Mouse (Mus musculus) urinary bladder, adult 18-20 months (tissue): Measurements from ENCODE around the gene Lifr.
A peak's percentile ranks its signal among the peaks of the same experiment; 100 is the strongest.

ENCODE experiments used
- DNase-seq, 2 experiments: peaks; one replicate each; pipeline ENCODE4 v3.0.0; 2022; ENCODE audit warnings: low spot score in 2 of 2, mixed read lengths in 2 of 2

Lifr gene

GRCm38 (mm10) chr15:7128627-7129126, 38.3 kb downstream of the Lifr start:
- DNase-seq, result peak in 1 of 2 experiments; percentile 11

DNA sequence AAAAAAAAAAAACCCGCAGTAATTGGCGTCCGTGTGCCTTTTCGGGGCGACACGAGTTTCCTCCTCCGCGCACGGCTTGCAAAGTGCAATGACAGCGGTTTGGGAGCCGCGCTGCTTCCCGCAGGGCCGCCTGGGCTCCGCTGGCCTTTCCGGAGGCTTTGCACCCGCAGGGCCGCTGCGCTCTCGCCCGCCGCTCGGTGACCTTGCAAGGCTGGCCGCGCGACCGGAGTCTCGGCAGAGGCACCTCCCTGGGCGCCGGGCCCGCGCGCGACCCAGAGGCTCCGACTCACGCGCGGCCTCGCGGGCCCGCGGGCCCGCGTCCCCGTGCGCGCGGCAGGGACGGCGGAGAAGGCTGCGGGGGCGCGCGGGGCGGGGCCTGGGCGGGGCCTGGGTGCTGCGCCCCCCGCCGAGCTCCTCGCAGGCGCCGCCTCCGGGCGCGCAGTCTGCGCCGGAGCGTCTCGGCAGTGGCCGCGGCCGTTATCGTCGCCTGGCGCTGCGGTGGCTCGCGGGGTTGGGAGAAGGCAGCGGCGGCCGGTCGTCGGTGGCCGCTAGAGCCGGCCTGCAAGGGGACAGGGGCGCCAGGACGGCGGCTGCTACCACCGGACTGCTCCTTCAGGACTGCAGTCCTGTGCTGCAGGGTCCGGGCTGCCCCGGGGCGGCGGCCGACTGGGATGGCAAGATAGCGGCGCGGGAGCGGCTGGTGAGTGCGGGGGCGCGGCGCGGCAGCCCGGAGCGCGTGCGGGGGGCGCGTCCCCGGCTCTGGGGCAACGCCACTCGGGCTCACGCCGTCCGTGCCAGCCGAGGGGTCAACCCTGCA, 38.9 kb downstream of the Lifr start:
- peak; percentile 73 to 76 for DNase-seq

DNA sequence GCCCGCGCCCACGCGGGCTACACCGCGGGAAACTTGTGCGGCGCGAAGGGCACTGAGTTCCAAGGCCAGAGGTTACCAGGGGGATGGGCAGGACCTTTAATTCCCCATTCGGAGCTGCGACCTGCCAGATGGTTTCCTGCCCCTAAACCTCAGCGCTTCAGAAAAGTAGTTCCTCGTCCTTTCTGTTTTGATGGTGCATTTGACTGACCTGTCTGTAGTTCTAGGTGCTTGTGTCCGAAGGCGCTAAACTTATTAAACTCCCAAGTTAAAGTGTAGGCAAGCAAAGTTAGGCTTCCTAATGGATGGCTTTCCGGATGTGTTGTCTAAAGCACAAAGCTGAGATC, 39.5 kb downstream of the Lifr start:
- DNase-seq, result peak in 1 of 2 experiments; percentile 50

DNA sequence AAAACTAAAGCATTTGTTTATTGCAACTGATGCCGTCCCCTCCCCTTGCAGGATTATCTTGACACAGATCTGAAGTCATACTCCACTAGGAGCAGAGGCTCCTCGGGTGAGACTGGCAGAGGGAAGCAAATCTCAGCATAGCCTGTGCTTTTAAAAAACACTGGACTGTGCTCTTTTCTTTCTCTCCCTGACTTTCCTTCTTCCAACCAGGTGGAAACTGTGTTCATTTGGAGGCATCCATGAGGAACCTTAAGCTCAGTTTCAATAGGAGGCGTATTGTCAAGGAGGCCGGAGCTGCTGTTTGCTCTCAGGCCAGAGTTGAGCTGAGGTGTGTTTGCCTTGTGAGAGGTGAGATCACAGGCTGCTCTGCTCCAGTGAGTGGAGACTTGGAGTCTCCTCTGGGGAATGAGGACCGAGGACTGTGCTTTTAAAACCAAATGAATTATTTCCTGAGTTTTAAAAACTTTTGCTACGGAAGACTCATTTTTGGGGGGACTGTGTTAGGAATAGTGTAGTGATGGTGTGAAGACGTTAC, 40.3 kb downstream of the Lifr start:
- no peak for DNase-seq

GRCm38 (mm10) chr15:7132741-7133140, 42.3 kb downstream of the Lifr start:
- DNase-seq, result no peak

DNA sequence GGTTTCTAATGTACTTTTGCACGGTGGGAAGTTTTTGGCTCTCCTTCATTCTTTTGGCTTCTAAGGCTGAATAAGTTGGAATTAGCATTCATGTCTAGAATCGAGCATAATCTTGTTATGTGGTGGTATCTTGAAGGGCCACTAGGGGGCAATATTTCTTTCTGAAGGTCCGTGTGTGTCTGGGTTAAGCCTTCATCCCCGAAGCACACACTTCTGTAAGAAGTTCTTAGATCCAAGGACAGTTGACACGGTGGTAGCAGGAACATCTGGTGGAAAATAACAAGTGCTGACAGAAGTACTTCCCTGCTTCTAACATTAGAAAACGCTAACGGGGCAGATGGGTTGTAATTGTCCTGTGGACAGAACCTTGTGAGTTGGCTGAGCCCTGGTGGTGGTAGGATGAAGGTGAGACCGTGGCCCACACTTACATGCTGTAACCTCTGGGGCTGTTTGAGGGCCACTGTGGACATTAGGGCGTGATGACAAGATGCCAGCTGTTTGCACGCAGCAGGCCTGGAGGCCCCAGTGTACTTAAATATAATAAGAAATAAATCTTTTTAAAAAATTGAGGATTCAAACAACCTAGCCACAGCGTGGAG, 44.1 kb downstream of the Lifr start:
- no peak for DNase-seq

GRCm38 (mm10) chr15:7135982-7136562, 45.7 kb downstream of the Lifr start:
- DNase-seq, result no peak

DNA sequence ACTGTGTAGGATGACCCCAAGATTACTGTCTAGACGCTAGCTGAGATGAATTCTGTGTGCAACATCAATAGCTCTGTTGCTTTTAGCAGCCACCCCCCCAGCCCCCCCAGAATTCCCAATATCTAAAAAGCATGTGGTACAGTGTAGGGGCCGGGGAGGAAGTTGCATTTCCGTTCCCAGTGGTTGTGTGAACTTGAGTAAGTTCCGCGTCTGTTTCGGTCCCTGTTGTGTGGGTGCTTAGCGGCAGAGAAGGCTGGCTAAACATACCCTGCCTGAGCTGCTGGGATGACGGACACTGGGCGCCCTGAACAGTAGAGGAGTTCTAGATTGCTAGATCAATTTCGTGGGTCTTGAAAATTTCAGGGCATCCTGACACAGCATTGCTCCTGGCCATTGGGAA, 46.5 kb downstream of the Lifr start:
- no peak for DNase-seq

DNA sequence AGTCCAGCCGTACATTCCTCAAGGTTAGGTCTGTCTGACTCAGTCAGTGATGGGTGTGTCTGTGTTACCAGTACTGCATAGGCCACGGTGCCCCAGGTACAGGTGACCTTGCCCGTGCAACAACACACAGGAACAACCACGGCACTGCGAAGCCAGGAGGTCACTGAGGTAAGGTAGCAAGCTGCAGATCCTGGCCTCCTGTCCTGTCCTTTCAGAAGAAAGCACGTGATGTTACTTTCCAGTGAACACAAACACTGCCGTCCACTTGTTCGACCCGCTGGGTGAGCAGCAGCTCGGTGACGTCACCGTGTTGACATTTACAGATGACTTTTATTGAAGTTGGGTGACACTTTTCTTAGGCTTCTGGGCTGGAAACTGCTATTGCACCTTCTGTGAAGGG, 47.2 kb downstream of the Lifr start:
- peak; percentile 48 to 49 for DNase-seq

- no peak for DNase-seq
Observed at GRCm38 (mm10) chr15:7138471-7138870, 48.1 kb downstream of the Lifr start.

- DNase-seq, result no peak
Observed at GRCm38 (mm10) chr15:7140322-7140721, 49.9 kb downstream of the Lifr start.

GRCm38 (mm10) chr15:7141246-7141645, 50.8 kb downstream of the Lifr start:
- DNase-seq, result no peak

- no peak for DNase-seq
Observed at GRCm38 (mm10) chr15:7143689-7144170, 53.3 kb downstream of the Lifr start.

GRCm38 (mm10) chr15:7144542-7144941, 54.1 kb downstream of the Lifr start:
- no peak for DNase-seq

- DNase-seq, result no peak
Observed at GRCm38 (mm10) chr15:7144942-7145341, 54.5 kb downstream of the Lifr start.

- no peak for DNase-seq
Observed at GRCm38 (mm10) chr15:7145555-7145954, 55.1 kb downstream of the Lifr start.

DNA sequence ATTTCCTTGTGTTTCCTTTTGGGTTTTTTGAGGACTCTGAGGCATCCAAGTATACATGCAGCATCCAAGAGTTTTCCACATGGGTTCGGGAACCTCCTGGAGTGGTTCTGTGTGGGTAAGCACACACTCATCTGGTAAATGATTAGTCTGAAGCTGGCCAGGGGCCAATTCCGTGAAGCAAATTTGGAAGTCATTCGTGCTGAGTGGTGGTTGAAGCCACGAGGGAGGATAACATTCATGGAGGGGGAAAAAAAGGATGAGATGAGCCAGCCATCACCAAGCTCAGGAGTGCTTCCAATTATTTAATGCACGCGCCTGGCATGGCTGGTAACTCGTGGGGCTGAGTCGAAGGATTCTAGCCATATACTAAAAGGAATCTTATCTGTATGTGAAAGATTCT, 56.1 kb downstream of the Lifr start:
- DNase-seq, result no peak

- DNase-seq, result no peak
Observed at GRCm38 (mm10) chr15:7149796-7150195, 59.4 kb downstream of the Lifr start.

GRCm38 (mm10) chr15:7150591-7150990, 60.2 kb downstream of the Lifr start:
- DNase-seq, result no peak

- no peak for DNase-seq
Observed at GRCm38 (mm10) chr15:7152116-7152760, 61.8 kb downstream of the Lifr start.

DNA sequence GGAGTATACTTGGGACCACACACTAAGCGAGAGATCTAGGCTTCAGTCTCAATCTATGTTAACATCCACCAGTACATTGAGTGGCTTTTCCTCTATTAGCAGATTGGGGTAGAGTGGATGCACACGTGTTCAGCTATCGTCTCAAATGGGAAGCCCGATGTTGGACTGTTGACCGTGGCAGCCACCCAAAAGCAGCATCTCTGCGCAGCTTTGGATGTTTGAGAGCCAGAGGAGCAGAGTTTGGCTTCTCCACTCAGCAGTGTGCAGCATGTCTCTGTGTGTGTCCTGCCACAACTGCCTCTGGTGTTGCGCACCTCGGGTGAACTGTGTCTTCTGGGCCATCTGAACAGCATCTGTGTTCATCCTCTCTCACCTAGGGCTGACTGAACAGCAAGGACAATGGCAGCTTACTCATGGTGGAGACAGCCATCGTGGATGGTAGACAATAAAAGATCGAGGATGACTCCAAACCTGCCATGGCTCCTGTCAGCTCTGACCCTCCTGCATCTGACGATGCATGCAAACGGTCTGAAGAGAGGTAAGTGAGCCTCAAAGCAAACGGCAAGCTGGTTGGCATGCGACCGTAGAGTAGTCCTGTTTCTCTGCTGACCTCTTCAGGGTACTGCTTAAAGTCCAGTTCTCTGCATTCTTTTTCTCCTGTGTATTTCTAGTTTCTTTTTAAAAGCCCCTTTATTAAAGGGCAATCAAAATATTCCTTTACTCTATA, 63.8 kb downstream of the Lifr start:
- no peak for DNase-seq
